Mouse (Mus musculus): ENCODE data around the gene Ankrd28.

- TF ChIP-seq CTCF (IDR thresholded peaks at IDR 0.05; ENCODE audit: borderline replicate concordance, insufficient read depth, low read depth, low read length) (no peak), POLR2A (IDR thresholded peaks at IDR 0.05; ENCODE audit: borderline replicate concordance, insufficient read depth, low read length) (no peak)
These were observed 121.1 kb downstream of the Ankrd28 start for GRCm38 (mm10) chr14:31709343-31709742.

All from cerebellum, adult 2 months (tissue).